Mouse (Mus musculus): Measurements from ENCODE around the gene Sptb. TPM values are rescaled to one million over a fixed set of nuclear protein-coding genes. Genes with fewer than 3 reads are reported as not detected.
A peak's percentile ranks its signal among the peaks of the same experiment; 100 is the strongest.

Sptb gene
- polyA plus RNA-seq, 1 experiment, result 102 TPM

GRCm38 (mm10) chr12:76684493-76684892 lies 25.9 kb downstream of the Sptb start:
- Histone ChIP-seq H3K4me1 (ENCODE audit: control insufficient read depth, insufficient read depth, low read length) (no peaks in the 10 kb centered on the region; the same call in none of the 2 replicates), H3K4me3 (replicated peaks; ENCODE audit: control insufficient read depth, low read depth, low read length) (no peak overlapping the region), H3K27ac (ENCODE audit: control insufficient read depth, insufficient read depth, low read depth, low read length, poor library complexity) (no peak overlapping the region; the same call in 1 of the 2 replicates)
- TF ChIP-seq CTCF (IDR thresholded peaks at IDR 0.05; ENCODE audit: control insufficient read depth, insufficient read depth, low read length) (no peak), POLR2A (IDR thresholded peaks at IDR 0.05; ENCODE audit: borderline replicate concordance, control insufficient read depth, low read depth, low read length) (no peak)
- WGBS, result 84% methylated on average over 6 of the region's 6 CpGs

- Histone ChIP-seq H3K4me3 (replicated peaks; ENCODE audit: control insufficient read depth, low read depth, low read length) (no peak overlapping the region), H3K4me1 (ENCODE audit: control insufficient read depth, insufficient read depth, low read length) (no peaks in the 10 kb centered on the region; the same call in none of the 2 replicates), H3K27ac (ENCODE audit: control insufficient read depth, insufficient read depth, low read depth, low read length, poor library complexity) (no peak overlapping the region)
- no peak for TF ChIP-seq POLR2A (IDR thresholded peaks at IDR 0.05; ENCODE audit: borderline replicate concordance, control insufficient read depth, low read depth, low read length)
- TF ChIP-seq CTCF (IDR thresholded peaks at IDR 0.05; ENCODE audit: control insufficient read depth, insufficient read depth, low read length), result no peak
These were observed 28.4 kb downstream of the Sptb start for GRCm38 (mm10) chr12:76681937-76682336.

GRCm38 (mm10) chr12:76677068-76677467 lies 33.3 kb downstream of the Sptb start:
- Histone ChIP-seq H3K27ac (ENCODE audit: control insufficient read depth, insufficient read depth, low read depth, low read length, poor library complexity) (no peak overlapping the region), H3K4me1 (ENCODE audit: control insufficient read depth, insufficient read depth, low read length) (peaks cover 7% of the 10 kb centered on the region), H3K4me3 (replicated peaks; ENCODE audit: control insufficient read depth, low read depth, low read length) (no peak overlapping the region)
- TF ChIP-seq POLR2A (IDR thresholded peaks at IDR 0.05; ENCODE audit: borderline replicate concordance, control insufficient read depth, low read depth, low read length) (no peak), CTCF (IDR thresholded peaks at IDR 0.05; ENCODE audit: control insufficient read depth, insufficient read depth, low read length) (no peak)
- 67% methylated on average over 7 of the region's 7 CpGs for WGBS

- 43% methylated on average over 22 of the region's 22 CpGs for WGBS
- peak overlapping the region; percentile 72; the same call in 1 of the 2 replicates for H3K27ac ChIP-seq (ENCODE audit: control insufficient read depth, insufficient read depth, low read depth, low read length, poor library complexity)
- H3K4me1 ChIP-seq (ENCODE audit: control insufficient read depth, insufficient read depth, low read length), result peaks cover 10% of the 10 kb centered on the region
- no peak overlapping the region for H3K4me3 ChIP-seq (replicated peaks; ENCODE audit: control insufficient read depth, low read depth, low read length)
- TF ChIP-seq CTCF (IDR thresholded peaks at IDR 0.05; ENCODE audit: control insufficient read depth, insufficient read depth, low read length), result no peak
- no peak for TF ChIP-seq POLR2A (IDR thresholded peaks at IDR 0.05; ENCODE audit: borderline replicate concordance, control insufficient read depth, low read depth, low read length)
These were observed 33.9 kb downstream of the Sptb start for GRCm38 (mm10) chr12:76676477-76676876.

- no peak overlapping the region for H3K4me3 ChIP-seq (replicated peaks; ENCODE audit: control insufficient read depth, low read depth, low read length)
- TF ChIP-seq CTCF (IDR thresholded peaks at IDR 0.05; ENCODE audit: control insufficient read depth, insufficient read depth, low read length) (no peak), POLR2A (IDR thresholded peaks at IDR 0.05; ENCODE audit: borderline replicate concordance, control insufficient read depth, low read depth, low read length) (no peak)
- peak overlapping the region; percentile 66 for H3K27ac ChIP-seq (ENCODE audit: control insufficient read depth, insufficient read depth, low read depth, low read length, poor library complexity)
- peaks cover 10% of the 10 kb centered on the region for H3K4me1 ChIP-seq (ENCODE audit: control insufficient read depth, insufficient read depth, low read length)
- 70% methylated on average over 5 of the region's 5 CpGs for WGBS
These were observed 35.0 kb downstream of the Sptb start for GRCm38 (mm10) chr12:76675364-76675763.

- Histone ChIP-seq H3K4me1 (ENCODE audit: control insufficient read depth, insufficient read depth, low read length) (peaks cover 12% of the 10 kb centered on the region), H3K4me3 (replicated peaks; ENCODE audit: control insufficient read depth, low read depth, low read length) (no peak overlapping the region), H3K27ac (ENCODE audit: control insufficient read depth, insufficient read depth, low read depth, low read length, poor library complexity) (peak overlapping the region; percentile 80)
- TF ChIP-seq POLR2A (IDR thresholded peaks at IDR 0.05; ENCODE audit: borderline replicate concordance, control insufficient read depth, low read depth, low read length) (peak; percentile 20; the same call in 1 of the 2 replicates), CTCF (IDR thresholded peaks at IDR 0.05; ENCODE audit: control insufficient read depth, insufficient read depth, low read length) (no peak)
- 45% methylated on average over 12 of the region's 12 CpGs for WGBS
These were observed 36.5 kb downstream of the Sptb start for GRCm38 (mm10) chr12:76673794-76674222.

- peak overlapping the region; percentile 66 for H3K27ac ChIP-seq (ENCODE audit: control insufficient read depth, insufficient read depth, low read depth, low read length, poor library complexity)
- 50% methylated on average over 8 of the region's 8 CpGs for WGBS
- no peak overlapping the region for H3K4me3 ChIP-seq (replicated peaks; ENCODE audit: control insufficient read depth, low read depth, low read length)
- TF ChIP-seq CTCF (IDR thresholded peaks at IDR 0.05; ENCODE audit: control insufficient read depth, insufficient read depth, low read length), result no peak
- no peak for TF ChIP-seq POLR2A (IDR thresholded peaks at IDR 0.05; ENCODE audit: borderline replicate concordance, control insufficient read depth, low read depth, low read length)
- H3K4me1 ChIP-seq (ENCODE audit: control insufficient read depth, insufficient read depth, low read length), result peaks cover 12% of the 10 kb centered on the region
These were observed 38.3 kb downstream of the Sptb start for GRCm38 (mm10) chr12:76672008-76672407.

GRCm38 (mm10) chr12:76670533-76671086 lies 39.7 kb downstream of the Sptb start:
- H3K27ac ChIP-seq (ENCODE audit: control insufficient read depth, insufficient read depth, low read depth, low read length, poor library complexity), result peak overlapping the region; percentile 85
- H3K4me3 ChIP-seq (replicated peaks; ENCODE audit: control insufficient read depth, low read depth, low read length), result no peak overlapping the region

More at GRCm38 (mm10) chr12:76670533-76671086, 39.7 kb downstream of the Sptb start:
- TF ChIP-seq CTCF (IDR thresholded peaks at IDR 0.05; ENCODE audit: control insufficient read depth, insufficient read depth, low read length) (no peak), POLR2A (IDR thresholded peaks at IDR 0.05; ENCODE audit: borderline replicate concordance, control insufficient read depth, low read depth, low read length) (no peak)
- WGBS, result 63% methylated on average over 13 of the region's 13 CpGs
- peaks cover 10% of the 10 kb centered on the region for H3K4me1 ChIP-seq (ENCODE audit: control insufficient read depth, insufficient read depth, low read length)
